Mouse (Mus musculus) neural tube, embryonic 12.5 days (tissue): ENCODE measurements around the gene Ptk6. TPM values are rescaled to one million over a fixed set of nuclear protein-coding genes. Genes with fewer than 3 reads are reported as not detected.

ENCODE experiments used
- ATAC-seq: fragments of 200-750 bp; cut with Nextera tagmentation; 2 replicates; pipeline ENCODE4 v1.8.0; 2017; ENCODE audit warnings: low read depth, mild to moderate bottlenecking, moderate TSS enrichment, moderate library complexity; ENCODE audit not compliant: low FRiP score
- H3K27ac ChIP-seq: fragments of 300-500 bp; sonication (generic); 2 replicates; pipeline ENCODE4 v1.5.1; 2016
- H3K27me3 ChIP-seq: fragments of 300-500 bp; sonication (generic); replicated peaks from 2 replicates; pipeline ENCODE4 v1.6.1; 2016; ENCODE audit warnings: mild to moderate bottlenecking
- H3K36me3 ChIP-seq: fragments of 300-500 bp; sonication (generic); 2 replicates; pipeline ENCODE4 v1.6.1; 2016; ENCODE audit warnings: mild to moderate bottlenecking
- H3K4me1 ChIP-seq: fragments of 300-500 bp; sonication (generic); 2 replicates; pipeline ENCODE4 v1.6.1; 2016
- H3K4me2 ChIP-seq: fragments of 300-500 bp; sonication (generic); replicated peaks from 2 replicates; pipeline ENCODE4 v1.6.1; 2016; ENCODE audit warnings: mild to moderate bottlenecking
- H3K4me3 ChIP-seq: fragments of 300-500 bp; sonication (generic); 2 replicates; pipeline ENCODE4 v1.5.1; 2016
- H3K9ac ChIP-seq: fragments of 300-500 bp; sonication (generic); 2 replicates; pipeline ENCODE4 v1.6.1; 2016; ENCODE audit warnings: mild to moderate bottlenecking
- H3K9me3 ChIP-seq: fragments of 300-500 bp; sonication (generic); 2 replicates; pipeline ENCODE4 v1.6.1; 2016; ENCODE audit warnings: mild to moderate bottlenecking
- WGBS: fragments of 180-500 bp; shearing (Covaris S2); methylation state at CpG from one replicate; pipeline ENCODE4 v1.1.7; 2016; 5-methylcytosine and 5-hydroxymethylcytosine counted together
- polyA plus RNA-seq: library from polyadenylated mRNA; unstranded; fragments of >200 nt; fragmentation: Nextera tagmentation; extraction: Ambion mirVana; gene quantifications from 2 replicates; pipeline ENCODE4 v1.2.1, GENCODE M21; 2016

Gene Ptk6
- polyA plus RNA-seq, 1 experiment from 2014 or later, result not detected

DNA sequence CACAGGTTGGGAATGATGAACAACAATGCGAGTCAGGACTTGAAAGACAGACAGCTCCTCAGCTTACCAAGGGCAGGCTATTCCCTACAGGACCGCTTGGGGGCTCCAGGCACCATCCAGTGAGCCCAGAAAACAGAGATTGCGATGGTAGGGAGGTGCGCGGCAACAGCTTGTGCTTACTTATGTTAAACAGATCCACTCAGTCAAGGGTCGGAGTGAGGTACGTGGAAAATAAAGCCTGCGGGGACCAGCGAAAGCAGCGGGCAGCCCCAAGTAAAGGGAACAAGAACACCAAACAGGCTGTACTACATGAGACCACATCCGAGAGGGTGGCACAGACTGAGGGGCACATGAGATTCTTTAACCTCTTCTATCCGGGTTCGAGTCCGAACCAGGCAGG lies 16.0 kb downstream of the Ptk6 start:
- peak overlapping the region; percentile 90 for H3K27ac ChIP-seq
- ATAC-seq, result peak; percentile 79
- H3K9ac ChIP-seq, result peak overlapping the region; percentile 94
- peaks cover 14% of the 10 kb centered on the region; the same call in 1 of the 2 replicates for H3K36me3 ChIP-seq
- WGBS, result under 1% methylated on average over 14 of the region's 14 CpGs
- H3K9me3 ChIP-seq, result no peaks in the 10 kb centered on the region
- peak overlapping the region; percentile 76 for H3K4me3 ChIP-seq
- H3K4me2 ChIP-seq, result peak overlapping the region; percentile 70
- no peaks in the 10 kb centered on the region for H3K27me3 ChIP-seq
- H3K4me1 ChIP-seq, result peaks cover 7% of the 10 kb centered on the region

DNA sequence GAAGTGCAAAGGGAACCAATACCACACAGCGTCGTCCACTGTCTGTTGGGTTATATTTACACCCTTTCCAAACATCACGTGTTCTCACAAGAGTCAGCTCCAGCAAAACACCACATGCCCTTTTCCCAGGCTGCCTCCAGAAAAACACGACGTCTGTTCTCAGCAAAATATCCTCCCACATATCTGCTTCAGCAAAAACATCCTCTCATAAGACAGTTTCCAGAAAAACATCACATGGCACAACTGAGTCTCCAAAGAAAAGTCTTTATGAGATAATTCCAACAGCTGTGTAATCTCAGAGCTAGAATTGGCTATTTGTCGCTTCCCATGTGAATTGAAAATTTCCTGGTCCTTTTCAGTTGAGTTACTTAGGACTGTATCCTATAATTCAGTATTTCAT lies 21.7 kb downstream of the Ptk6 start:
- H3K27ac ChIP-seq, result no peak overlapping the region
- no peak overlapping the region for H3K4me2 ChIP-seq
- no peaks in the 10 kb centered on the region for H3K9me3 ChIP-seq
- no peak overlapping the region for H3K4me3 ChIP-seq
- no peaks in the 10 kb centered on the region for H3K4me1 ChIP-seq
- ATAC-seq, result no peak
- H3K36me3 ChIP-seq, result no peaks in the 10 kb centered on the region
- WGBS, result 82% methylated on average over 6 of the region's 6 CpGs
- H3K9ac ChIP-seq, result no peak overlapping the region
- no peaks in the 10 kb centered on the region for H3K27me3 ChIP-seq

DNA sequence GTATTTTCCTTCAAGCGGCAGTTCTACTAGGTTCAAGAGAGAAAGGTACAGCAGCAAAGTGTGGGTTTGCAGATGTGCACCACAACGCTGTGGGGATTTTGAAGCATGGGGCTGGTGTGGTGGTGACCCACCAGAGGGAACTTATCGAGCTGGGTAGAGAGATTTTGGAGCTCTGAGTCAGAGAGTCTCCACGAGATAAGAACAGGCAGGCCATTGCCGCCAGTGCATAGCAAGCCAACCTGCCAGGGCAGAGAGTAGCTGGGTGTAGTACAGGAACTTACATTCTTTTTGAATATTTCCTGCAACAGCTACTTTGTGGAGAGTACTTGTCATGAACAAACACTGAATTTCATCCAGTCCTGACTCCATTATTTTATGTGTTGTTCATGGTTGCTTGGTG lies 24.1 kb downstream of the Ptk6 start:
- ATAC-seq, result no peak
- Histone ChIP-seq H3K4me1 (no peaks in the 10 kb centered on the region), H3K27me3 (no peaks in the 10 kb centered on the region), H3K27ac (no peak overlapping the region), H3K9ac (no peak overlapping the region), H3K4me3 (no peak overlapping the region), H3K36me3 (no peaks in the 10 kb centered on the region), H3K4me2 (no peak overlapping the region), H3K9me3 (no peaks in the 10 kb centered on the region)
- 89% methylated on average over 5 of the region's 5 CpGs for WGBS

DNA sequence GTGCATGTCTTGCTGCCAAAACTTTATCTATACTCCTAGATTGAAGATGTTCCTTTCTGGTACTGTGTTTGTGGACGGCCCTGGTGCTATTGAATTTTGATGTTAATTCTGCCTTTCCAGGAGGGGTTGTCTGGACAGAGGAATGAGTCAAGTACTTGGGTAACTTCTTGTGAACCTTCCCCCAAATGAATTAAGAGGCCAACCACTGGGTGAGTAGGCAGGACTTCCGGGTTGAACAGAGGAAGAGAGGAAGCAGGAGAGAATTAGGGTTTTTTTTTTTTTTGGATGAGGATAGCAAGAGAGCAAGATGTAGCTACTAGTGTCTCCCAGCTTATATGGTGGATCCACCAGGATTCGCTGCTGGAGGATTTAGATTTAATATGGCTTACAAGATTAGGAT lies 24.6 kb downstream of the Ptk6 start:
- no peaks in the 10 kb centered on the region for H3K27me3 ChIP-seq
- no peak overlapping the region for H3K9ac ChIP-seq
- 74% methylated on average over 3 of the region's 3 CpGs for WGBS
- no peaks in the 10 kb centered on the region for H3K36me3 ChIP-seq
- no peak for ATAC-seq
- H3K4me2 ChIP-seq, result no peak overlapping the region
- no peak overlapping the region for H3K4me3 ChIP-seq
- no peaks in the 10 kb centered on the region for H3K4me1 ChIP-seq
- no peak overlapping the region for H3K27ac ChIP-seq
- H3K9me3 ChIP-seq, result no peaks in the 10 kb centered on the region

DNA sequence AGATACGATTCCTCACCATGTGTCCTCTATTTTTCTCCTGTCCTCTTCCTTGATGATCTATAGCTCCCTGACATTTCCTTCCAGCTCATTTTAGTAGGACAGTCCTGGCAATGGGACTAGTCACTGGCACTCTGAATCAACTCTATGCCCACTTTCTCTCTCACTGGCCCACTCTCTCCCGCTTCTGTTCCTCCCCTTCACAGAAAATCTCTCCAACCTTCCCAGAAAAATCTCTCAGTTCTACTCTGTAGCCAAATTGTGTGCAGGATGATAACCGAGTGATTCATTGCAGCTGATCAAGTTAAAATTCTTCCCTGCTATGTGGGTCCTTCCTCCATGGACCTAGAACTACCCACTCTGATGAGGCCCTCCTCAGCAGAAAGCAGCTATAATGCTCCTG lies 27.9 kb downstream of the Ptk6 start:
- H3K4me1 ChIP-seq, result no peaks in the 10 kb centered on the region
- H3K27ac ChIP-seq, result no peak overlapping the region
- WGBS, result 93% methylated on average over 3 of the region's 3 CpGs
- H3K9me3 ChIP-seq, result no peaks in the 10 kb centered on the region
- ATAC-seq, result no peak
- H3K9ac ChIP-seq, result no peak overlapping the region
- no peak overlapping the region for H3K4me3 ChIP-seq
- H3K4me2 ChIP-seq, result no peak overlapping the region
- H3K27me3 ChIP-seq, result no peaks in the 10 kb centered on the region
- no peaks in the 10 kb centered on the region for H3K36me3 ChIP-seq

DNA sequence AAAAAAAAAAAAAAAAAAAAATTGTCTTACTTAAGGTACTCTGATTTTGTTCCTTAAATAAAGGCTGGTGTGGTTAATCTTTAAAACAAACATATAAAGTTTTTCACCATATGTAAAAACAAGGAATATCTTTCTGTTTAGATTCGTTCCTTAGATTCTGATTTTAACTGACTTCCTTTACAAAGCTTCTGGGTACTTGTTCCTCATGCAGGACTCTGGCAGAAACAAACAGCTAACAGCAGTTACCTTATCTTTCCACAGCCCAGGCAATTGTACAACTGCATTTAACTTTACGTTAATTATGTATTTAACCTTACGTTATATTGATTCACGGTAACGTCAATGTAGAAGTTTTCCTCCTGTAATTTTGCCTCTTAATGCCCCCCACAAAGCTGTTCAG lies 36.1 kb downstream of the Ptk6 start:
- no peaks in the 10 kb centered on the region for H3K9me3 ChIP-seq
- H3K36me3 ChIP-seq, result no peaks in the 10 kb centered on the region
- H3K9ac ChIP-seq, result no peak overlapping the region
- ATAC-seq, result no peak
- H3K4me3 ChIP-seq, result no peak overlapping the region
- H3K4me2 ChIP-seq, result no peak overlapping the region
- H3K27me3 ChIP-seq, result no peaks in the 10 kb centered on the region
- H3K27ac ChIP-seq, result no peak overlapping the region
- no peaks in the 10 kb centered on the region for H3K4me1 ChIP-seq
- WGBS, result 89% methylated on average over 5 of the region's 5 CpGs

DNA sequence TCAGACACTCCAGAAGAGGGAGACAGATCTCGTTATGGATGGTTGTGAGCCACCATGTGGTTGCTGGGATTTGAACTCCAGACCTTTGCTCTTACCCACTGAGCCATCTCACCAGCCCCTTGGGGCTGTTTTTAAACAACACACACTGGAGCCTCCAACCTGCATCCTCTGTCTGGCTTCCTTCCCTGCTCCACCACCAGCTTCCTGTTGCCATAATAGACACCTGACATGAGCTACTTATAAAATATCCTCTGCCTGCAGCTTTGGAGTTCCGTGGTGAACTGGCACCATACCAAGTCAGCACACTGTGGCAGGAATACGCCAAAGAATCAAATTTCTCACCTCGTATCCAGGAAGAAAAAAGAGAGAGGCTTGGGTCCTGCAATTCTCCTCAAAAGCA lies 41.8 kb downstream of the Ptk6 start:
- Histone ChIP-seq H3K4me2 (no peak overlapping the region), H3K4me3 (no peak overlapping the region), H3K9ac (no peak overlapping the region), H3K4me1 (peaks cover 23% of the 10 kb centered on the region), H3K27me3 (peaks cover 22% of the 10 kb centered on the region), H3K36me3 (no peaks in the 10 kb centered on the region), H3K27ac (no peak overlapping the region), H3K9me3 (no peaks in the 10 kb centered on the region)
- ATAC-seq, result no peak
- 79% methylated on average over 4 of the region's 4 CpGs for WGBS

DNA sequence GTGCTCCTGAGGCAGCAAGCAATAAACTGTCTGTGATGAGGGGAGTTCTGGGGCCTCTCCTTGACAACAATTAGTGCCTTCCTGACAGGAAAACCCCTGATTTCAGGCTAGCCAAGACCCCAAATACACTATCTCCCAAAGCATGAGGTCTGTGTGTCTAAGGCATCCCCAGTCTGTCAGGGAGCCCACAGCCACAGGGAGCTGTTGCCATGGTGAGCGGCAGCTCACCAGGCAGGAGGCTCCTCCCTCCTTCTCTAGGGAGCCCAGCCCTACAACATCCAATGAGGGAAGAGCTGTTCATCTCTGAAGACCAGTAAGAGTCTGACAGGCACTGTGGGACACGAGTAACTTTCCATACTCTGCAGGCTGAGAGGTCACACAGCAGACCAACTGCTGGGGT lies 42.8 kb downstream of the Ptk6 start:
- H3K4me1 ChIP-seq, result peaks cover 26% of the 10 kb centered on the region
- no peak overlapping the region for H3K27ac ChIP-seq
- peak overlapping the region; percentile 5; the same call in 1 of the 2 replicates for H3K4me2 ChIP-seq
- H3K9me3 ChIP-seq, result no peaks in the 10 kb centered on the region
- H3K27me3 ChIP-seq, result peaks cover 32% of the 10 kb centered on the region
- H3K9ac ChIP-seq, result no peak overlapping the region
- no peaks in the 10 kb centered on the region for H3K36me3 ChIP-seq
- 0% methylated on average over 2 of the region's 2 CpGs for WGBS
- H3K4me3 ChIP-seq, result no peak overlapping the region
- ATAC-seq, result peak; percentile 78

DNA sequence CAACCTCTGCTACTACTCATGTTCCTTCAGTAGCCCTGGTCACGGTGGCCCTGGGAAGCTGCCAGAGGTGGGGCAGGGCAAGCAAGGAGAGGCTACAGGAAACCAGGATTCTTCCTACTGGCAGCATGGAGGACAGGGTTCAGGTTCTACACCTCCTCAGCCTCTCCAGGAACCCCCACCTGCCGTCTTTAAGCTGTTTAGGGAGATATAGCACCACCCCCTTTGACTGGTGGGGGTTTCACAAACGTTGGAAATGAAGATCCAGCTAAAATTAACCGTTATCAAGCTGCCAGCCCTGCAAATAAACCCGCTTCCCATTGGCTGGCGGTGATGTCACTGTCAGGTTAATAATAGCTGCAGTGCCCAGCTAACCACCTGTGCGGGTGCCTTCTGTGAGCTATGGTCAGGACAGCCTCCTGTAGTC lies 43.5 kb downstream of the Ptk6 start:
- Histone ChIP-seq H3K27me3 (peaks cover 33% of the 10 kb centered on the region), H3K27ac (no peak overlapping the region), H3K4me1 (peaks cover 26% of the 10 kb centered on the region), H3K4me3 (no peak overlapping the region), H3K4me2 (no peak overlapping the region), H3K9ac (no peak overlapping the region), H3K36me3 (no peaks in the 10 kb centered on the region), H3K9me3 (no peaks in the 10 kb centered on the region)
- ATAC-seq, result no peak
- 62% methylated on average over 7 of the region's 7 CpGs for WGBS

DNA sequence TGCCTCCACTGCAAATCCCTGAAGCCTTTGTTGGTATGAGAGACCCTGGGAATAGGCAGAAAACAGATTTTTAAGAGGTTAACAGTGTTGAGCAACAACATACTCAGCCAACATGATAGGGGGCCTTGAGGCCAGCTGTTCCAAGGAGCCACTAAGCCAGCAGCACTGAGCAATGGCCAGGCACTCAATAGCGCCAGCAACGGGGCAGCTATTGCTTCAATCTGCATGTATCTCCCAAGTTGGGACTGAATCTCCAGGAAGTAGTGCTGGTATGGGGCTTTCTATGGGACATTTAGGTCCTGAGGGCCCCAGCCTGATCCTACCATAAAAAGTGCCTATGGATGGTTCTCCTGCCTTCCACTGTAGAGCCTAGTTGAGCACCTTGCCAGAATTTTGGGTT lies 44.1 kb downstream of the Ptk6 start:
- peaks cover 33% of the 10 kb centered on the region for H3K27me3 ChIP-seq
- 84% methylated on average over 2 of the region's 2 CpGs for WGBS

DNA sequence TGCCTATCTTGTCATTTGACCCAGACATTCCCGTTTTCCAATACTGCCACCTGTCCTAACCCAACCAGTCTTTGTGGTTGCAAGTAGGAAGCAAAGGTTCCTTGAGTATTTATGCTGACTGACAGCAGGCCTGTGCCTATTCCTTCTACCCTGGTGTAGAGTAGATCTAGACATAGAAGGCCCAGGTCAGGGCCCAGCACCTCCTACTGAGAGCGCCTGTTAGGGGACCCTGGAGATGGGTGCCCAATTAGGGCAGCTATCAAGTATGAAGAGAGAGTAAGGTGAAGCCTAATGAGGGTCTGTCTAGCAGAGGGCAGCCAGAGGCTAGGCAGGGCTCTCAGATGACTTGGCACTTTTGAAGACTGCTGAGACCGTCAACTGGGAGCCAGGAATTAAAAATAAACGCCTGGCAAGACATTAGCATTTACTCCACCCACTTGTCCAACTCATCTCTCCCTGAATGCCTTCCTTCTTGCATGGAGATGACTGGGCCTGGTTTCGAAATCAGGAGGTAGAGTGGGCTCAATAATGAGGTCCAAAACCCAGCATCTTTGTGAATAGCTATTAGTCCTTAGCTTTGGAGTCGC lies 44.8 kb downstream of the Ptk6 start:
- WGBS, result 70% methylated on average over 6 of the region's 6 CpGs
- Histone ChIP-seq H3K4me2 (no peak overlapping the region), H3K4me3 (no peak overlapping the region), H3K36me3 (no peaks in the 10 kb centered on the region), H3K4me1 (peaks cover 26% of the 10 kb centered on the region), H3K27me3 (peaks cover 33% of the 10 kb centered on the region), H3K9ac (no peak overlapping the region), H3K9me3 (no peaks in the 10 kb centered on the region), H3K27ac (no peak overlapping the region)
- no peak for ATAC-seq

More for the DNA sequence above, 44.1 kb downstream of the Ptk6 start:
- Histone ChIP-seq H3K4me3 (no peak overlapping the region), H3K36me3 (no peaks in the 10 kb centered on the region), H3K9ac (no peak overlapping the region), H3K27ac (no peak overlapping the region), H3K4me2 (no peak overlapping the region), H3K9me3 (no peaks in the 10 kb centered on the region), H3K4me1 (peaks cover 26% of the 10 kb centered on the region)
- ATAC-seq, result no peak

DNA sequence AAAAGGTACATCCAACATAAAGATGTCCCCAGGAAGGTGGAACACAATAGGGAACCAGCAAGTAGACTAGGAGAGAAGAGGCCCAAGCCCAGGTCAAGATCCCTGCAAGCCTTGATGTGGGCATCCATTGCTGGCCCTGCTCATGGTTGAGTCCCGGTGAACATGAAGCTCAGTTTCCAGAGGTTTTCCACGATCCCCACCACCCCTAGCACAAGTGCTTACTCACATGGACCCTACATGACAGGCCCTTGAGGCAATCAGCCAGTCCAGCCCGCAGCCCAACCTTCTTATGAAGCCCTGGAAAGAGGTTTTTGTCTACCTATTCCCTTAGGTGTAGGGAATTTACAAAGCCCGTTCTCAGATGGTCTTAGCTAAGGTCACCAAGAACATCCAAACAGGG lies 45.4 kb downstream of the Ptk6 start:
- Histone ChIP-seq H3K27me3 (peaks cover 33% of the 10 kb centered on the region), H3K9me3 (no peaks in the 10 kb centered on the region), H3K27ac (peak overlapping the region; percentile 67; the same call in 1 of the 2 replicates), H3K4me3 (peak overlapping the region; percentile 42; the same call in 1 of the 2 replicates), H3K9ac (peak overlapping the region; percentile 64; the same call in 1 of the 2 replicates), H3K4me1 (peaks cover 26% of the 10 kb centered on the region), H3K36me3 (no peaks in the 10 kb centered on the region), H3K4me2 (peak overlapping the region; percentile 62)
- 79% methylated on average over 4 of the region's 4 CpGs for WGBS
- ATAC-seq, result no peak
